Mouse (Mus musculus): ENCODE results near the gene Tmem37. TPM values are rescaled to one million over a fixed set of nuclear protein-coding genes. Genes with fewer than 3 reads are reported as not detected.
"Not testable (repeated sequence)": the region's sequence is repeated elsewhere in the genome, so short reads cannot be mapped to it uniquely, and the experiment has no call there.

Tmem37 gene
- polyA plus RNA-seq, 1 experiment from 2014 or later, result 7.2 TPM

GRCm38 (mm10) chr1:120111766-120112165 is 37.9 kb upstream of the Tmem37 start:
- Histone ChIP-seq H3K27me3 (replicated peaks; ENCODE audit: low read depth, poor library complexity, severe bottlenecking) (no peaks in the 10 kb centered on the region), H3K36me3 (replicated peaks) (peaks cover 53% of the 10 kb centered on the region), H3K9me3 (peaks cover 7% of the 10 kb centered on the region; the same call in 1 of the 2 replicates), H3K4me1 (no peaks in the 10 kb centered on the region), H3K27ac (replicated peaks) (no peak overlapping the region), H3K4me3 (no peak overlapping the region)
- WGBS, result 87% methylated on average over 8 of the region's 8 CpGs
- no peak for DNase-seq (ENCODE audit: low spot score)

GRCm38 (mm10) chr1:120109741-120110432 is 36.0 kb upstream of the Tmem37 start:
- no peak for DNase-seq (ENCODE audit: low spot score)
- no peak overlapping the region for H3K27ac ChIP-seq (replicated peaks)
- no peaks in the 10 kb centered on the region for H3K27me3 ChIP-seq (replicated peaks; ENCODE audit: low read depth, poor library complexity, severe bottlenecking)
- WGBS, result 89% methylated on average over 19 of the region's 19 CpGs
- H3K4me1 ChIP-seq, result no peaks in the 10 kb centered on the region
- no peak overlapping the region for H3K4me3 ChIP-seq
- H3K36me3 ChIP-seq (replicated peaks), result peaks cover 35% of the 10 kb centered on the region
- H3K9me3 ChIP-seq, result peaks cover 7% of the 10 kb centered on the region; the same call in 1 of the 2 replicates

GRCm38 (mm10) chr1:120105556-120105959 is 31.7 kb upstream of the Tmem37 start:
- Histone ChIP-seq H3K4me3 (no peak overlapping the region), H3K27me3 (replicated peaks; ENCODE audit: low read depth, poor library complexity, severe bottlenecking) (no peaks in the 10 kb centered on the region), H3K36me3 (replicated peaks) (no peaks in the 10 kb centered on the region), H3K9me3 (no peaks in the 10 kb centered on the region), H3K27ac (replicated peaks) (no peak overlapping the region), H3K4me1 (no peaks in the 10 kb centered on the region)
- 87% methylated on average over 5 of the region's 5 CpGs for WGBS
- DNase-seq (ENCODE audit: low spot score), result no peak

GRCm38 (mm10) chr1:120101227-120101609 is 27.3 kb upstream of the Tmem37 start:
- no peak for DNase-seq (ENCODE audit: low spot score)
- WGBS, result 86% methylated on average over 3 of the region's 3 CpGs
- Histone ChIP-seq H3K9me3 (no peaks in the 10 kb centered on the region), H3K27me3 (replicated peaks; ENCODE audit: low read depth, poor library complexity, severe bottlenecking) (no peaks in the 10 kb centered on the region), H3K27ac (replicated peaks) (no peak overlapping the region), H3K36me3 (replicated peaks) (no peaks in the 10 kb centered on the region), H3K4me3 (no peak overlapping the region), H3K4me1 (no peaks in the 10 kb centered on the region)

- 85% methylated on average over 8 of the region's 8 CpGs for WGBS
- no peak overlapping the region for H3K27ac ChIP-seq (replicated peaks)
- no peaks in the 10 kb centered on the region for H3K27me3 ChIP-seq (replicated peaks; ENCODE audit: low read depth, poor library complexity, severe bottlenecking)
- H3K9me3 ChIP-seq, result no peaks in the 10 kb centered on the region
- H3K4me1 ChIP-seq, result no peaks in the 10 kb centered on the region
- H3K36me3 ChIP-seq (replicated peaks), result no peaks in the 10 kb centered on the region
- H3K4me3 ChIP-seq, result no peak overlapping the region
- DNase-seq (ENCODE audit: low spot score), result no peak
These were observed 26.8 kb upstream of the Tmem37 start for GRCm38 (mm10) chr1:120100456-120101226.

- WGBS, result 60% methylated on average over 6 of the region's 6 CpGs
- Histone ChIP-seq H3K27ac (replicated peaks) (no peak overlapping the region; the same call in 1 of the 2 replicates), H3K36me3 (replicated peaks) (no peaks in the 10 kb centered on the region), H3K4me1 (no peaks in the 10 kb centered on the region), H3K9me3 (no peaks in the 10 kb centered on the region), H3K27me3 (replicated peaks; ENCODE audit: low read depth, poor library complexity, severe bottlenecking) (no peaks in the 10 kb centered on the region), H3K4me3 (no peak overlapping the region)
- DNase-seq (ENCODE audit: low spot score), result no peak
These were observed 25.6 kb upstream of the Tmem37 start for GRCm38 (mm10) chr1:120099483-120099882.

- 15% methylated on average over 7 of the region's 7 CpGs for WGBS
These were observed 24.5 kb upstream of the Tmem37 start for GRCm38 (mm10) chr1:120098327-120098726.

GRCm38 (mm10) chr1:120094920-120095319 is 21.0 kb upstream of the Tmem37 start:
- Histone ChIP-seq H3K36me3 (replicated peaks) (no peaks in the 10 kb centered on the region), H3K27ac (replicated peaks) (no peak overlapping the region), H3K4me3 (no peak overlapping the region), H3K4me1 (no peaks in the 10 kb centered on the region), H3K27me3 (replicated peaks; ENCODE audit: low read depth, poor library complexity, severe bottlenecking) (no peaks in the 10 kb centered on the region), H3K9me3 (no peaks in the 10 kb centered on the region)
- 81% methylated on average over 3 of the region's 3 CpGs for WGBS
- DNase-seq (ENCODE audit: low spot score), result no peak

More at GRCm38 (mm10) chr1:120098327-120098726, 24.5 kb upstream of the Tmem37 start:
- no peaks in the 10 kb centered on the region for H3K36me3 ChIP-seq (replicated peaks)
- no peaks in the 10 kb centered on the region for H3K27me3 ChIP-seq (replicated peaks; ENCODE audit: low read depth, poor library complexity, severe bottlenecking)
- no peak overlapping the region for H3K27ac ChIP-seq (replicated peaks)
- no peak overlapping the region for H3K4me3 ChIP-seq
- no peaks in the 10 kb centered on the region for H3K4me1 ChIP-seq
- peak; percentile 60 for DNase-seq (ENCODE audit: low spot score)
- no peaks in the 10 kb centered on the region for H3K9me3 ChIP-seq

GRCm38 (mm10) chr1:120093482-120094134 is 19.7 kb upstream of the Tmem37 start:
- peak; percentile 86 for DNase-seq (ENCODE audit: low spot score)
- 58% methylated on average over 13 of the region's 14 CpGs for WGBS
- not testable (repeated sequence) for H3K36me3 ChIP-seq (replicated peaks); H3K27me3 ChIP-seq (replicated peaks; ENCODE audit: low read depth, poor library complexity, severe bottlenecking); H3K9me3 ChIP-seq; H3K27ac ChIP-seq (replicated peaks); H3K4me3 ChIP-seq
- peaks cover 10% of the 10 kb centered on the region for H3K4me1 ChIP-seq

GRCm38 (mm10) chr1:120090880-120091570 is 17.2 kb upstream of the Tmem37 start:
- Histone ChIP-seq H3K4me3 (no peak overlapping the region), H3K27ac (replicated peaks) (no peak overlapping the region), H3K4me1 (peaks cover 16% of the 10 kb centered on the region), H3K27me3 (replicated peaks; ENCODE audit: low read depth, poor library complexity, severe bottlenecking) (no peaks in the 10 kb centered on the region), H3K36me3 (replicated peaks) (no peaks in the 10 kb centered on the region), H3K9me3 (no peaks in the 10 kb centered on the region)
- DNase-seq (ENCODE audit: low spot score), result no peak
- WGBS, result 79% methylated on average over 8 of the region's 8 CpGs

GRCm38 (mm10) chr1:120089180-120089579 is 15.3 kb upstream of the Tmem37 start:
- Histone ChIP-seq H3K27me3 (replicated peaks; ENCODE audit: low read depth, poor library complexity, severe bottlenecking) (no peaks in the 10 kb centered on the region), H3K4me3 (no peak overlapping the region), H3K9me3 (no peaks in the 10 kb centered on the region), H3K36me3 (replicated peaks) (no peaks in the 10 kb centered on the region), H3K4me1 (peaks cover 17% of the 10 kb centered on the region), H3K27ac (replicated peaks) (no peak overlapping the region; the same call in 1 of the 2 replicates)
- peak; percentile 44 for DNase-seq (ENCODE audit: low spot score)
- WGBS, result 2% methylated on average over 5 of the region's 5 CpGs

GRCm38 (mm10) chr1:120086644-120087043 is 12.8 kb upstream of the Tmem37 start:
- Histone ChIP-seq H3K4me1 (peaks cover 33% of the 10 kb centered on the region), H3K4me3 (no peak overlapping the region), H3K27me3 (replicated peaks; ENCODE audit: low read depth, poor library complexity, severe bottlenecking) (no peaks in the 10 kb centered on the region), H3K27ac (replicated peaks) (no peak overlapping the region), H3K36me3 (replicated peaks) (no peaks in the 10 kb centered on the region), H3K9me3 (no peaks in the 10 kb centered on the region)
- WGBS, result 77% methylated on average over 13 of the region's 13 CpGs
- DNase-seq (ENCODE audit: low spot score), result peak; percentile 21

Measured in embryonic facial prominence, embryonic 10.5 days (tissue).